Mouse (Mus musculus) intestine, postnatal 0 days (tissue): Measurements from ENCODE around the gene Ppm1h. TPM values are rescaled to one million over a fixed set of nuclear protein-coding genes. Genes with fewer than 3 reads are reported as not detected.

Experiments used
- ATAC-seq: fragments of 200-750 bp; cut with Nextera tagmentation; 2 replicates; pipeline ENCODE4 v1.8.0; 2017; ENCODE audit warnings: mild to moderate bottlenecking, moderate TSS enrichment, moderate library complexity
- H3K27ac ChIP-seq: fragments of 300-500 bp; sonication (generic); 2 replicates; pipeline ENCODE4 v1.5.1; 2014; ENCODE audit warnings: mild to moderate bottlenecking, low read depth, low read length, moderate library complexity
- H3K27me3 ChIP-seq: fragments of 300-500 bp; sonication (generic); replicated peaks from 2 replicates; pipeline ENCODE4 v1.6.1; 2014; ENCODE audit warnings: low read length, mixed read lengths; ENCODE audit not compliant: control insufficient read depth, insufficient read depth
- H3K36me3 ChIP-seq: fragments of 300-500 bp; sonication (generic); 2 replicates; pipeline ENCODE4 v1.6.1; 2014; ENCODE audit warnings: mild to moderate bottlenecking, moderate library complexity; ENCODE audit not compliant: control insufficient read depth, insufficient read depth
- H3K4me1 ChIP-seq: fragments of 300-500 bp; sonication (generic); replicated peaks from 2 replicates; pipeline ENCODE4 v1.6.1; 2014; ENCODE audit warnings: antibody characterized with exemption, low read length, mixed read lengths; ENCODE audit not compliant: control insufficient read depth, insufficient read depth
- H3K4me2 ChIP-seq: fragments of 300-500 bp; sonication (generic); replicated peaks from 2 replicates; pipeline ENCODE4 v1.6.1; 2014; ENCODE audit warnings: low read depth, mild to moderate bottlenecking, moderate library complexity
- H3K4me3 ChIP-seq: fragments of 300-500 bp; sonication (generic); 2 replicates; pipeline ENCODE4 v1.5.1; 2014; ENCODE audit warnings: low read depth, low read length
- H3K9ac ChIP-seq: fragments of 300-500 bp; sonication (generic); 2 replicates; pipeline ENCODE4 v1.6.1; 2014; ENCODE audit warnings: mild to moderate bottlenecking, low read depth, low read length
- H3K9me3 ChIP-seq: fragments of 300-500 bp; sonication (generic); 2 replicates; pipeline ENCODE4 v1.6.1; 2016; ENCODE audit warnings: mixed run types; ENCODE audit not compliant: control insufficient read depth
- CTCF ChIP-seq: sonication (generic); IDR thresholded peaks from 2 replicates; pipeline ENCODE4 v1.5.1; 2016; ENCODE audit warnings: low read depth, mild to moderate bottlenecking, control low read depth, antibody characterized with exemption, moderate library complexity
- WGBS: fragments of 180-500 bp; shearing (Covaris S2); extraction: QIAGEN DNeasy Blood & Tissue Kit; methylation state at CpG from one replicate; pipeline ENCODE4 v1.1.7; 2014; 5-methylcytosine and 5-hydroxymethylcytosine counted together
- polyA plus RNA-seq: library from polyadenylated mRNA; unstranded; fragments of >200 nt; fragmentation: Nextera tagmentation; extraction: Ambion mirVana; gene quantifications from 2 replicates; pipeline ENCODE4 v1.2.1, GENCODE M21; 2015

The Ppm1h gene
- polyA plus RNA-seq, 1 experiment from 2014 or later = 17.9 TPM

- H3K4me3 ChIP-seq = no peak overlapping the region
- no peak for ATAC-seq
- no peak overlapping the region for H3K9ac ChIP-seq
- no peak overlapping the region for H3K4me2 ChIP-seq
- no peaks in the 10 kb centered on the region for H3K4me1 ChIP-seq
- no peaks in the 10 kb centered on the region for H3K9me3 ChIP-seq
- no peak for TF ChIP-seq CTCF
- no peaks in the 10 kb centered on the region for H3K27me3 ChIP-seq
- no peaks in the 10 kb centered on the region; the same call in 1 of the 2 replicates for H3K36me3 ChIP-seq
- 85% methylated on average over 16 of the region's 16 CpGs for WGBS
- H3K27ac ChIP-seq = no peak overlapping the region
Measured at GRCm38 (mm10) chr10:122826696-122827331, 148.3 kb downstream of the Ppm1h start.

GRCm38 (mm10) chr10:122827719-122828414 is 149.3 kb downstream of the Ppm1h start:
- Histone ChIP-seq H3K9me3 (no peaks in the 10 kb centered on the region), H3K9ac (no peak overlapping the region), H3K4me2 (no peak overlapping the region), H3K4me1 (no peaks in the 10 kb centered on the region), H3K4me3 (no peak overlapping the region), H3K36me3 (no peaks in the 10 kb centered on the region; the same call in 1 of the 2 replicates), H3K27ac (no peak overlapping the region), H3K27me3 (no peaks in the 10 kb centered on the region)
- 78% methylated on average over 12 of the region's 12 CpGs for WGBS
- no peak for TF ChIP-seq CTCF
- ATAC-seq = no peak

- Histone ChIP-seq H3K27ac (no peak overlapping the region), H3K9ac (no peak overlapping the region), H3K4me2 (no peak overlapping the region), H3K4me3 (no peak overlapping the region), H3K9me3 (no peaks in the 10 kb centered on the region), H3K4me1 (no peaks in the 10 kb centered on the region), H3K36me3 (no peaks in the 10 kb centered on the region), H3K27me3 (no peaks in the 10 kb centered on the region)
- TF ChIP-seq CTCF = no peak
- ATAC-seq = no peak
- WGBS = 61% methylated on average over 3 of the region's 3 CpGs
Measured at GRCm38 (mm10) chr10:122829801-122830217, 151.2 kb downstream of the Ppm1h start.

- Histone ChIP-seq H3K27me3 (no peaks in the 10 kb centered on the region), H3K27ac (no peak overlapping the region), H3K36me3 (no peaks in the 10 kb centered on the region), H3K4me3 (no peak overlapping the region), H3K9me3 (no peaks in the 10 kb centered on the region), H3K4me2 (no peak overlapping the region), H3K4me1 (no peaks in the 10 kb centered on the region), H3K9ac (no peak overlapping the region)
- TF ChIP-seq CTCF = no peak
- ATAC-seq = no peak
- WGBS = 93% methylated on average over 10 of the region's 10 CpGs
Measured at GRCm38 (mm10) chr10:122830638-122831037, 152.1 kb downstream of the Ppm1h start.

GRCm38 (mm10) chr10:122842014-122842413 is 163.5 kb downstream of the Ppm1h start:
- Histone ChIP-seq H3K4me1 (no peaks in the 10 kb centered on the region), H3K27ac (no peak overlapping the region)
- 93% methylated on average over 8 of the region's 8 CpGs for WGBS

GRCm38 (mm10) chr10:122842961-122843360 is 164.4 kb downstream of the Ppm1h start:
- peaks cover 6% of the 10 kb centered on the region; the same call in 1 of the 2 replicates for H3K9me3 ChIP-seq
- no peaks in the 10 kb centered on the region for H3K27me3 ChIP-seq
- no peaks in the 10 kb centered on the region for H3K36me3 ChIP-seq
- WGBS = 93% methylated on average over 8 of the region's 8 CpGs
- H3K4me2 ChIP-seq = no peak overlapping the region
- no peak overlapping the region for H3K9ac ChIP-seq
- H3K27ac ChIP-seq = no peak overlapping the region
- no peak for TF ChIP-seq CTCF
- no peaks in the 10 kb centered on the region for H3K4me1 ChIP-seq
- H3K4me3 ChIP-seq = no peak overlapping the region
- no peak for ATAC-seq

More at GRCm38 (mm10) chr10:122842014-122842413, 163.5 kb downstream of the Ppm1h start:
- Histone ChIP-seq H3K36me3 (no peaks in the 10 kb centered on the region), H3K9ac (no peak overlapping the region), H3K27me3 (no peaks in the 10 kb centered on the region), H3K4me2 (no peak overlapping the region), H3K9me3 (peaks cover 6% of the 10 kb centered on the region; the same call in 1 of the 2 replicates), H3K4me3 (no peak overlapping the region)
- TF ChIP-seq CTCF = no peak
- ATAC-seq = no peak
